Mouse (Mus musculus) erythroblast, adult 5-6 weeks (primary cell): ENCODE data around the gene Tmem114. TPM values are rescaled to one million over a fixed set of nuclear protein-coding genes. Genes with fewer than 3 reads are reported as not detected.

Experiments used
- ATAC-seq: replicated peaks from 2 replicates; pipeline ENCODE4 v1.8.0; 2016; ENCODE audit warnings: moderate number of reproducible peaks, mild to moderate bottlenecking, moderate TSS enrichment, inconsistent platforms; ENCODE audit not compliant: poor library complexity, low FRiP score, severe bottlenecking
- total RNA-seq, 2 experiments: library from RNA; stranded (forward) in 1 of 2; stranded (reverse) in 1 of 2; fragments of 150-400 nt in 1 of 2; fragments of 200-764, 138-1000 nt in 1 of 2; gene quantifications; 2 replicates each; pipeline versions ENCODE4 v1.2.3 to v1.2.4; 2015 to 2017; ENCODE audit warnings: low replicate concordance in 2 of 2

The Tmem114 gene
- total RNA-seq, 2 experiments from 2014 or later: not detected

DNA sequence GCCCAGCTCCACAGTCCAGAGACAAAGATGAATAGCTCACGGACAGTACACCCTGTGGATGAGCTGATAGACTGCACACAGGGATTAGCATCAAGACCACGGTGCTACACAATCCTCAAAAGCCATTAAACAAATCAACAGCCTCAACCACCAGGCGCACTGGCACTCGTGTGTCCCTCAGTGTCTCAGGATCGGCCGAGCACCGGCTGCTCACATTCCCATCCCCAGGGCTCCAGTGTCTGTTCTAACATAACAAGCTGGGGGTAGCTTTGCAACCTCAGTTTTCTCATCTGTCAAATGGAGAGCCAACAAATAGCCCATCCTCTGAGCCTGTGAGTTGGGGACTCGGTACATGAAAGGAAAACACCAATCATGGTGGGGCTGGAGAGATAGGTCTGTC, 11.5 kb downstream of the Tmem114 start:
- ATAC-seq: no peak

DNA sequence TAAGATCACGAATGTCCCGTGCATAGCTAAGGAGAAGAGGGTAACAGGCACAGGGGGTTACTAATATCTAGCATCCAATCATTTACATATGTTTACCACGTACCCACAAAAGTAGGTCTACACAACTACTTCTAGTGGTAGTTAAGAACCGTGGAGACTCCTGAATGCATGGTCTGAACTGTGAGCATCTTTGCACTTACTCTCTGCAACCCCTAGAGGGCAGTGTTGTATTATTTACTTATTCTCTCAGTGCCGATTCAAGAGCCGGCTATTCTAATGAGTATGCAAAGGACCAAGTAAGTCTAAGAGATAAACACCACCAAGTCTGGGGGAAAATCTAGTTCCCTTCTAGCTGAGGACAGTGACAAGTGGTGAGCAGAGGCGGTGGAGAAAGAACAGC, 12.7 kb downstream of the Tmem114 start:
- peak; percentile 82 for ATAC-seq

DNA sequence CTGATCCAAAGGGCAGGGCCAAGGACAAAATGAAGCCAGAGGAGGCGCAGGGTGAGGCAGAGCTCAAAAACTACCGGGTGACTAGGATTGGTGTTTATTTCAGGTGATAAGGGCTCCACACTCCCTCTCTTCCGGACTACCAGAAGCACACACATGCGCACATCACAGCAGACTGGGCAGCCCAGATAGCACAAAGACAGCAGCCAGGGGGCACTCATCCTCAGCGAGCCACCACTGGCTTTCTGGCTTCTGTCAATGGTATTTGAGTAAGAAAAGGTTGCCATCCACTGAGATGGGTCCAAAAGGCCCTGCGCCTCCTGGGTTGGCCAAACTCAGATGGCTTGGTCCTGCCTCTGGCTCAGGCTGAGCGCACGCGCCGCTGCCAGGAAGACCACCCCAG, 15.7 kb downstream of the Tmem114 start:
- ATAC-seq: no peak

DNA sequence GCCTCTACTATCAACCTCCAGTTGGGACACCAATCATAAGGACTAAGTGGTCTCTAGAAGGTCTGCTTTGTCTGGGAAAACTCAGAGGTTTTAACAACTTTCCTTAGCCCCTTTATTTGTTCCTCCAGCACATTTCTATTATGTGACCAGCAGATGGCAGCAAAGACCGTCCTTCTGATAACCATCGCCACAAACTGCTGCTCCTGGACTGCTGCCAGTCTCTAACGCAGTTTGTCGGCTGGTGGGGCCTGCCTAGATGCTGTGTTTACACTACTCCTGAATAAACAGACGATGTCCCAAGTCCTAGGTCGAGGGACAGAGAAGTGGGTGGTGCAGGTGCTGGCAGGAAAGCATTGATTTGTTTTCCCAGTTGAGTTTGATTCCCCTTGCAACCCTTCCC, 18.2 kb downstream of the Tmem114 start:
- ATAC-seq: 0 out of 2 replicates have a peak, but pooled peaks have one; percentile 34

DNA sequence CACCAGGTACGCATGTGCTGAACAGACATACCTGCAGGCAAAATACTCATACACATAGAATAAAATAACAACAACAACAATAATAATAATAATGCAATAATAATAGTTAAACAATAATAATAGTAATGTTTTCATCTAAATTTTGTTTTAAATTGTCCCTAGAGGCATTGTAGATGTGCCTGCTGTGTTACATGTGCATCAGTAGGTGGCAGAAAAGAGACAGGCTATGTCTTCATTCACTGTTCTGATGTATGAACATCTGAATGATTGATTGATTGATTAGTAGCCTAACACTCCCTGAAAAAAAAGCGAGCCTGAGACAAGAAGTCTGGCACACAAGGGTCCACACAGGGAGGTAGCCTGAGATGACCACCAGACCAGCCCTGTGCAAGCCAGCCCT, 22.3 kb downstream of the Tmem114 start:
- no peak for ATAC-seq

DNA sequence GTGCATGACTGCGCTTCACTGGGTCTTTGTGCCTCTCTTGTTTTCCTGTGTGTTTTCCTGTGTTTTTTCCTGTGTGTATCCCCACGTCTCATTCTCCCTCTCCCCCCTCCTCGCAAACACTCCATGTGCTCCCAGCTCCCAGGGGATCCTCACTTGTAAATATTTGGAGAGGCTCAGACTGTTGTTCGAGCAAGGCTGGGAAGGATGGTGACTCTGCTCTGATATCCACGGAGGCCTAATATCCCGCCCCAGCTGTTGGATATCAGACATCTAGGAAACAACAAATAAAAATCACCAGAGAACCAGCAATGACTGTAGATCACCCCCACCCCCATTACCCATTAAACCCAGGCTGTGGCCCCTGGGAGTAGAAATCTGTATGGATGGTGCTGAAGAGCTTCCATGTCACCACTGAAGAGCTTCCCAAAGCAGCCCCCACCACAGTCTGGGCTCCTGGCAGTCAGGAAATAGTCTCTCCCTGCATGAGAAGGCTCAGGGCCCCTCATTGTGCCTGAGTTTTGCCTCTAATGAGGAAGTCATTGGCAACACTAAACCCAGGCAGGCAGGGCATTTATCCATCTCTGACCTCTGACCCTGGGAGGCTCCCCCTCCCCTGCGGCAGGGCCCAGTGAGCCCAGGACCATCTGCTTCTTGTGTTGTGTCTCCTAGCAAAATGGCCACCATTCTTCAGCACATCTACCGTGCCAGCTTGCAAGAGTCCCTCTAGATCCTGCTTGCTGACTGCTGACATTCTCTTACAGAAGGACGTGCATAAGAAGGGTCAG, 23.6 kb downstream of the Tmem114 start:
- ATAC-seq: no peak

DNA sequence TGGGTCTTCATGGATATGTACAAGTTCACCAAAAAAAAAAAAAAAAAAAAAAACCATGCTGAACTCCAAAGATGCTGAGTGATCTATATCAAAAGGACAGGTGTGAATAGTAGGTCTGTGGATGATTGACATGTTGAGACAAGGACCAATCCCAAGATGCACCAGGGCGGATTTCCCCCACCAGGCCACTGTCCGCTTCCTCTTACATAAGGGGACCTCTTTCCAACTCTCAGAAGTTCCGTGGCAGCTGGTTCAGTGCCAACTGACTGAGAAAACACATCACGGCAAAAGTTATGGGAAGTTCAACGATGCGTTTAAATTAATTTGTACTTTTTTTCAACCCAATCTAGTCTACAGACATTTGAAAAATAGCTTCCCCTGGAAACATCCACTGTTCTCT, 25.1 kb downstream of the Tmem114 start:
- no peak for ATAC-seq

DNA sequence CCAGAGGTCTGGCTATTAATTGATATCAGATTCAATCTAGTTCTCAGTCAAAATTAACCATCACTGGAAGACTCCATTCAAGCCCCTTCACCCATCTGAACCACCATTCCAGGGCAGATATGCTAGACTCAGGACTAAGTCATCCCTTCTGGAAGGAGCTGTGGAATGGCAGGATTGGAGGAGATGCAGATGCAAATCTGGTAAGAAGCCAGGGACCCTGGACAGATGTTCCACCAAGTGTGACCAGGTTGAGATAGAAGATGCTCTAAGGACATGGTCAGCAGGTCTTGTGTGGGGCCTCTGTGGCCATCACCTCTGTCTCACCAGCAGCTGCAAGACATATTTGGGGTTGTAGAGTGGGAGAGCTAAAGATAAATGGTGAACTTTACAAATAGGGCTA, 30.0 kb downstream of the Tmem114 start:
- ATAC-seq: no peak

DNA sequence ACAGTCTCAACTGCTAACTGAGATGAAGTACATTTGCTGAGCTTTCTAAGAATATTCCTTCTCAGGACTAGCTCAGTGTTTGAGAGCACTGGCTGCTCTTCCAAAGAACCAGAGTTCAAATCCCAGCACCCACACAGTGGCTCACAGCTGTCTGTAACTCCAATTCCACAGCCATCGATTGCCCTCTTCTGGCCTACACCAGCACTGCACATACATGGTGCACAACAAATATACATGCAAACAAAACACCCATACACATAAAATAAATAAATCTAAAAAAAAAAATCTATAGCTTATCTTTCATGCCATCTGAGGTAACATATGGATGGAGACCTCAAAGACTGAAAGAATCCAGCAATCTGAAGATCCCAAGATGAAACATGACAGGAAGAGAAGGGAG, 36.4 kb downstream of the Tmem114 start:
- no peak for ATAC-seq

DNA sequence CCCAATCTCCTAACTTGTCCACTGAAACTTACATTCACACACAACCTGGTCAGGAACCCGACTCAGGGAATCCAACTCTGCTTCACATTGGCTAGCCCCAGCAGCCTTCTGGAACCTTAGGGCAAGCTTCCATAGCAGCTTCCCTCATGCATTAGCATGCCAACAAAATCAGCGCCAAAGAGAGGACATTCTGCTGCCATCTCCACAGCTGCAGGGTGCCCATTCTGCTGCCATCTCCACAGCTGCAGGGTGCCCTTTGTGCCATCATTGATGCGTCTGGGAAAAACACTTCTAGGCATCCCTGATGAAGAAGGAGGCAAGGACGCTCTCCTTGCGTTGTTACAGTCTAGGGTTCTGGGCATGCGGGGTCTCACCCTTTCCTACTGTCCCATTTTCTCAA, 38.5 kb downstream of the Tmem114 start:
- no peak for ATAC-seq

DNA sequence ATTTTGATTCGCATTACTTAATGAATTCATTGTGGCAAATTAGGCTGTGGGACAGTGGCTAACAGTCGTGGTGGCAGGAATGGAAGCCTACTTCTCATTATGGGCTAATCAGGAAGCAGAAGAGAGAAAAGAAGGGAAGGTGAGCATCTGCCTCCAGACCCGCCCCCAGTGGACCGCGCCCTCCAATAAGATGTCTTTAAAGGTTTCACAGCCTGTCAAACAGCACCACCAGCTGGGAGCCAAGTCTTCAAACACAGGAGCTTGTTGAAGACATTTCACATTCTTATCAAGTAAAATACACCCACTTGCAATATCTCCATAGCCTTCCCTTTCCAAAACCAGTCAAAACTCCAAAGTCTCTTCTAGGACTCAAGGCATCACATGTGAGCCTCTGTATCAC, 39.3 kb downstream of the Tmem114 start:
- ATAC-seq: no peak

DNA sequence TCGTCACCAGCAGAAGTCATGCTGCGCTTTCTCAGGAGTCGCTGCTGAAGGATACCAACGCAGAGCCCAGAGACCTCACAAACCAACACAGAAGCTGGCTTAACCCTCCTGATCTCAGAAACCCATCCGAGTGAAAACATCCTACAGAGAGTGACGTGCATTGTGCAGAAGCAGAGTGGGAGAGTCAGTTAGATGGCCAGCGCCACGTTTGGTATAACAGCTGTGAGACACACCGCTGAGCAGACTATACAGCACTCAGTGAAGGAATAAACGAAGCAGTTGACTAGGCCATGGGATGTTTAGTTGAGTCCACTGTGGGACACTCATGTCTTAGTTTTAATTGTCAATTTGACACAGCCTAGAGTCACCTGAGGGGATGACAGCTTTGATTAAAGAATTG, 40.2 kb downstream of the Tmem114 start:
- ATAC-seq: no peak

DNA sequence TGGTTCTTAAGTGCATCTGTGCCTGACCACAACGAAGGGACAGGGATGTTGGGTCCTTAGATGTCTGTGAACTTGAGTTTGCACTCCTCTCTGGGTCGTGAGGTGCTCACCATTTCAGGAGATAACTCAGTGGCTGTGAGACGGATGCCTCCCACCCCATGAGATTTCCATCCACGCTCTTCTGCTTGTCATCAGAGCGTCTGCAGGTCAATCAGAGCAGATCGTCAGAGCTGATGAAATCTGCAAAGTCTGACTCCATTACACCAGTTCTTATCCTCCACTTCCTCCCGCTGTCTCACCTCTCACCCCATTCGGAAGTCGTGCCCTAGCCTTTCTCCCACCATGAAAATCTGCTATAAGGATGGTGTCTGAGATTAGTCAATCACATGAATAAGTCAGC, 41.5 kb downstream of the Tmem114 start:
- ATAC-seq: no peak

DNA sequence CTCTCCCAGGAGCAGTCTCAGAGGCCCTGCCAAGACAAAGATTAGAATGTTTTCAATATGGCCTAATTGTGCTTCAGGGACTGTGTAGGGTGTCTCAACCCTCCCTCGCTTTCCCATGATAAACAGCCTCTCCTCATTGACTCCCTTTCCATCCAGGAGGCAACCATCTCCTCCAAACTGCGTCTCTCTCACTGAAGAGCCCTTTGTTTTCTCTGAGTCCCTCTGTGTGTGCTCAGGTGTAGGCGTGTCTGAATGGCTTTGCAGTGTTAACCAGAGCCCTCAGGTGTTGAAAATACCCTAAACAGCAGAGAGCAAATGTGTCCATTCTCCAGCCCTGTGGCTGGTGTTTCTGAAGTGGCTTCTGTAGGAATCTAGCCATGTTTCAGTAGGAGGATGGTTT, 61.9 kb downstream of the Tmem114 start:
- ATAC-seq: no peak

Other genes with a start within 250 kb of the Tmem114 start
- gene Mettl22, start 45.7 kb upstream of the Tmem114 start, total RNA-seq (2015; ENCODE audit: low replicate concordance): 3.7 and 3.8 TPM in 2 replicates
- gene Mettl22, start 45.7 kb upstream of the Tmem114 start, total RNA-seq (2017; ENCODE audit: low replicate concordance): 0.56 and 12.9 TPM in 2 replicates
- gene Abat, start 88.3 kb upstream of the Tmem114 start, total RNA-seq (2015; ENCODE audit: low replicate concordance): 2.5 TPM in 1 of 2 replicates, not detected in the other
- 1.3 and 2.4 TPM in 2 replicates for gene Abat, start 88.3 kb upstream of the Tmem114 start, total RNA-seq (2017; ENCODE audit: low replicate concordance)
- gene Pmm2, start 212.5 kb upstream of the Tmem114 start, total RNA-seq (2015; ENCODE audit: low replicate concordance): 27.2 and 40.7 TPM in 2 replicates
- 52.6 and 60.8 TPM in 2 replicates for gene Pmm2, start 212.5 kb upstream of the Tmem114 start, total RNA-seq (2017; ENCODE audit: low replicate concordance)
- 4.2 and 6.7 TPM in 2 replicates for gene Tmem186, start 212.6 kb upstream of the Tmem114 start, total RNA-seq (2015; ENCODE audit: low replicate concordance)
- 1.8 and 5.6 TPM in 2 replicates for gene Tmem186, start 212.6 kb upstream of the Tmem114 start, total RNA-seq (2017; ENCODE audit: low replicate concordance)
- 106 and 129 TPM in 2 replicates for gene Carhsp1, start 247.0 kb upstream of the Tmem114 start, total RNA-seq (2015; ENCODE audit: low replicate concordance)
- 184 and 218 TPM in 2 replicates for gene Carhsp1, start 247.0 kb upstream of the Tmem114 start, total RNA-seq (2017; ENCODE audit: low replicate concordance)